Mouse (Mus musculus): ENCODE results near the gene Itch. TPM values are rescaled to one million over a fixed set of nuclear protein-coding genes. Genes with fewer than 3 reads are reported as not detected.
A peak's percentile ranks its signal among the peaks of the same experiment; 100 is the strongest.

The Itch gene
- polyA plus RNA-seq, 1 experiment from 2014 or later = 19.7 TPM

DNA sequence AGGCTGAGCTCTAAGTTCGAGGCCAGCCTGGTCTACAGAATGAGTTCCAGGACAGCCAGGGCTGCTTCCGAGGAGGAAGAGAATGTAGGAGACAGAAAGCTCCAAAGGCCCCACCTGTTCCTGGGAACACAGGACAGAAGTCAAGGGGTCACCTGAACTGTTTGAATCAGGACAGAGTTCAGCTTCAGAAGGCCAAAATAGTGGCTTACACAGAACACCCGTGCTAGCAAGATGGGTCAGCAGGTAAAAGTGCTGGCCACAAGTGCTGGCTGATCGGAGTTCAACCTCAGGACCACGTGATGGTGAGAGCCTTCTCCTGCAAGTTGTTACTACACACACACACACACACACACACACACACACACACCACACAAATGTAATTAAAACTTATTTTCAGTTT is 133.6 kb downstream of the Itch start:
- no peak overlapping the region for H3K4me3 ChIP-seq (ENCODE audit: low read depth, low read length)
- H3K9me3 ChIP-seq (replicated peaks; ENCODE audit: control insufficient read depth, low read length) = no peaks in the 10 kb centered on the region
- no peaks in the 10 kb centered on the region for H3K27me3 ChIP-seq (ENCODE audit: control insufficient read depth, insufficient read depth, low read depth, low read length)
- no peak overlapping the region for H3K9ac ChIP-seq (ENCODE audit: low read depth, low read length)
- no peaks in the 10 kb centered on the region for H3K4me1 ChIP-seq (ENCODE audit: control insufficient read depth, low read depth, low read length)
- ATAC-seq (ENCODE audit: low read depth) = peak; percentile 54; the same call in 1 of the 2 replicates
- no peaks in the 10 kb centered on the region for H3K36me3 ChIP-seq (ENCODE audit: control insufficient read depth, insufficient read depth)
- no peak overlapping the region for H3K27ac ChIP-seq (ENCODE audit: low read length)
- WGBS (ENCODE audit: insufficient replicate concordance) = 61% methylated on average over 5 of the region's 5 CpGs
- H3K4me2 ChIP-seq (ENCODE audit: low read depth, low read length) = no peak overlapping the region

DNA sequence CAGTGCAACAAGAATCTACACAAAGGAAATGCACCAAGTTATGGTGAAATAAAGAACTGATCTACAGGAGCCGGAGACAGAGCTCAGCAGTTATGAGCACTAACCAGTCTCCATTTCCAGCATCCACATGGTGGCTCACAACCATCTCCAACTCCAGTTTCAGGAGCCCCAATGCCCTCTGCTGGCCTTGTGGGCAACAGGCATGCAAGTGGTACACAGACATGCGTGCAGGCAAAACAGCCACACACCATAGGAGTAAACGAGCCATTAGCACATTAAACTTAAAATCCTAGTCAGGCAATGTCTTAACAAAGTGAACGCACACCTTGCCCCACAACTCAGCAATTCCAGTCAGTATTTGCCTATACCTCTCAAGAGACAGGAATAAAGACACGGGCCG is 138.6 kb downstream of the Itch start:
- Histone ChIP-seq H3K9ac (ENCODE audit: low read depth, low read length) (no peak overlapping the region), H3K4me2 (ENCODE audit: low read depth, low read length) (no peak overlapping the region), H3K4me1 (ENCODE audit: control insufficient read depth, low read depth, low read length) (peaks cover 5% of the 10 kb centered on the region), H3K9me3 (replicated peaks; ENCODE audit: control insufficient read depth, low read length) (no peaks in the 10 kb centered on the region), H3K36me3 (ENCODE audit: control insufficient read depth, insufficient read depth) (no peaks in the 10 kb centered on the region), H3K27me3 (ENCODE audit: control insufficient read depth, insufficient read depth, low read depth, low read length) (no peaks in the 10 kb centered on the region), H3K4me3 (ENCODE audit: low read depth, low read length) (no peak overlapping the region), H3K27ac (ENCODE audit: low read length) (no peak overlapping the region)
- no peak for ATAC-seq (ENCODE audit: low read depth)
- 73% methylated on average over 6 of the region's 6 CpGs for WGBS (ENCODE audit: insufficient replicate concordance)

DNA sequence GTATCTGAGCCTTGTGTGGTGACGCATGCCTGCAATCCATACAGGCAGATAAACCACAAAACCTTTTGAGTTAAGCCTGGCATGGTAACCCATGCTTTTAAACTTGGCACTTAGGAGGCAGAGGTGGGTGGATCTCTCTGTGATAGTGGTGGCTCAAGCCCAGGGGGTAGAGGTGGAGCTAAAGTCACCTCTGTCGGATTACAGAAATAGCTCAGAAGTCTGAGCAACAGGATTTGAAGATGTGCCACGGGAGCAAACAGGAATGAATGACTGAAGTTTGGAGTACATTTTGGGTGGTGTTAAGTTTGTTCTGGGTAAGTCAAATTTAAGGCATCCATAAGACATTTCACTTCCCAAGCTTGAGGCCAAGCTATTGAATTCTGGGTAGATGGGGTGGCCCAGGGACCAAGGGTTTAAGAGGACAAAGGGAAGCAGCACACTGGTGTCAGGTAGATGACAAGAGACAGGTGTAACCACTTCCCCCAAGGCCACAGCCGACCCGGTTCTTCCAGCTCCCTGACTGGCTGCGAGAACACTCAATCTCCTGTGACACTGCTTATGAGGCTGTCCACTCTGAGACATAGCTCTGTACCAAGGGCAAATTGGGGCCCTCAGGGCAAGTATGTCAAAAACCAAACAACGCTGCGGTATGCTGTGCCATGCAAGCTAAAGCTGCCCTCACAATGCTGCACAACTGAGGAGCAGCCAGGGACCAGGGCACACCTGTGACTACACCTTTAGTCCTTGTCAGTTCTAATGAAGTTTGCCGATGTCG is 139.3 kb downstream of the Itch start:
- Histone ChIP-seq H3K27ac (ENCODE audit: low read length) (no peak overlapping the region), H3K9ac (ENCODE audit: low read depth, low read length) (no peak overlapping the region), H3K4me3 (ENCODE audit: low read depth, low read length) (no peak overlapping the region), H3K27me3 (ENCODE audit: control insufficient read depth, insufficient read depth, low read depth, low read length) (no peaks in the 10 kb centered on the region), H3K4me1 (ENCODE audit: control insufficient read depth, low read depth, low read length) (peaks cover 10% of the 10 kb centered on the region), H3K9me3 (replicated peaks; ENCODE audit: control insufficient read depth, low read length) (no peaks in the 10 kb centered on the region), H3K36me3 (ENCODE audit: control insufficient read depth, insufficient read depth) (no peaks in the 10 kb centered on the region), H3K4me2 (ENCODE audit: low read depth, low read length) (no peak overlapping the region)
- 65% methylated on average over 10 of the region's 10 CpGs for WGBS (ENCODE audit: insufficient replicate concordance)
- no peak for ATAC-seq (ENCODE audit: low read depth)

DNA sequence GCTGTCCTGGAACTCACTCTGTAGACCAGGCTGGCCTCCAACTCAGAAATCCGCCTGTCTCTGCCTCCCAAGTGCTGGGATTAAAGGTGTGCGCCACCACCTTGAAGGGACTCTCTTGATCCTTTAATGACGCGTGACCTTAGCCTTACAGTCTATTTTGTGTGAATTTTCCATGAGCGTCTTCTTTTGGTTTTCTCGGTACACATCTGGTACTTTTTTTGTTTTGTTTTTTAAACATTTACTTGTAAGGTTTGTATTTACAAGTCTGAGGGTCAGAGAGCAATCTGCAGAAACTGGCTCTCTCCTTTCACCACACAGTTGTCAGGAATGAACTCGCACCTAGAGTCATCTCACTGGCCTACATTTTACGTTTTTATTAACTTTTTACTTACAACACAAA is 140.3 kb downstream of the Itch start:
- H3K36me3 ChIP-seq (ENCODE audit: control insufficient read depth, insufficient read depth) = no peaks in the 10 kb centered on the region
- H3K4me3 ChIP-seq (ENCODE audit: low read depth, low read length) = no peak overlapping the region
- 71% methylated on average over 8 of the region's 8 CpGs for WGBS (ENCODE audit: insufficient replicate concordance)
- H3K27me3 ChIP-seq (ENCODE audit: control insufficient read depth, insufficient read depth, low read depth, low read length) = no peaks in the 10 kb centered on the region
- H3K9me3 ChIP-seq (replicated peaks; ENCODE audit: control insufficient read depth, low read length) = no peaks in the 10 kb centered on the region
- H3K9ac ChIP-seq (ENCODE audit: low read depth, low read length) = no peak overlapping the region
- no peak for ATAC-seq (ENCODE audit: low read depth)
- H3K27ac ChIP-seq (ENCODE audit: low read length) = no peak overlapping the region
- peaks cover 10% of the 10 kb centered on the region for H3K4me1 ChIP-seq (ENCODE audit: control insufficient read depth, low read depth, low read length)
- H3K4me2 ChIP-seq (ENCODE audit: low read depth, low read length) = no peak overlapping the region

DNA sequence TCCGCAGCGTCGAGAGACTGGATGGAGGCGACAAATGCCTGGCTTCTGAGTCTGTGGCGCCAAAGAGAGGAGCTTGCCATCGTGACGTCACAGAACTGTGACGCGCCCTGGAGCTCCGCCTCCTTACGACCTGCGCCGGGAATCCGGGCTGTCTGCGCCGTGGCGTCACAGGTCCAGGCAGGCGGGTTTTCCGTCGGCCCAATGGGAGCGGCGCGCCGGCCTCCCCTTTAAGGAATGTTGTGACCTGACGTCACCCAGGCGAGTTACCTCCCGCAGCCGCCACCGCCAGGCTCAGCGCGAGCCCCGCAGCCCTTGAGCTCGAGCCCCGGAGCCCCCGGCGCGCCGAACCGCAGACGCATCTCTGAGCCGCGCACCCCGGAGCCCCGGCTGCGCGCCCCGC is 142.9 kb downstream of the Itch start, which contains the start of gene Map1lc3a:
Gene Map1lc3a, plus strand, starts transcription at position 103 of the 400 bp plus-strand sequence.
- Histone ChIP-seq H3K4me3 (ENCODE audit: low read depth, low read length) (peak within 1 kb of the TSS; percentile 88), H3K4me2 (ENCODE audit: low read depth, low read length) (peak within 1 kb of the TSS; percentile 95), H3K27ac (ENCODE audit: low read length) (peak within 1 kb of the TSS; percentile 57), H3K9me3 (replicated peaks; ENCODE audit: control insufficient read depth, low read length) (no peaks in the 10 kb centered on the region), H3K27me3 (ENCODE audit: control insufficient read depth, insufficient read depth, low read depth, low read length) (no peaks in the 10 kb centered on the region), H3K9ac (ENCODE audit: low read depth, low read length) (peak within 1 kb of the TSS; percentile 83), H3K36me3 (ENCODE audit: control insufficient read depth, insufficient read depth) (no peaks in the 10 kb centered on the region), H3K4me1 (ENCODE audit: control insufficient read depth, low read depth, low read length) (peaks cover 10% of the 10 kb centered on the region)
- ATAC-seq (ENCODE audit: low read depth) = peak; percentile 89
- WGBS (ENCODE audit: insufficient replicate concordance) = 2% methylated on average over 38 of the region's 47 CpGs

Other genes starting within 250 kb of the Itch start
- 52.8 and 61.4 TPM in 2 replicates for gene Eif2s2, start 240.6 kb upstream of the Itch start, polyA plus RNA-seq (2015; fragmentation: Nextera tagmentation; extraction: Ambion mirVana)
- gene Gm14226, start 115.2 kb upstream of the Itch start, polyA plus RNA-seq (2015; fragmentation: Nextera tagmentation; extraction: Ambion mirVana) = 0.26 and 0.30 TPM in 2 replicates
- 69.8 and 77.7 TPM in 2 replicates for gene Ahcy, start 59.0 kb upstream of the Itch start, polyA plus RNA-seq (2015; fragmentation: Nextera tagmentation; extraction: Ambion mirVana)
- gene Dynlrb1, start 103.0 kb downstream of the Itch start, polyA plus RNA-seq (2015; fragmentation: Nextera tagmentation; extraction: Ambion mirVana) = 111 TPM in 2 replicates
- 20.6 and 25.9 TPM in 2 replicates for gene Map1lc3a, start 142.8 kb downstream of the Itch start, polyA plus RNA-seq (2015; fragmentation: Nextera tagmentation; extraction: Ambion mirVana)
- gene Pigu, start 223.9 kb downstream of the Itch start, polyA plus RNA-seq (2015; fragmentation: Nextera tagmentation; extraction: Ambion mirVana) = 20.6 and 22.1 TPM in 2 replicates
- gene Trp53inp2, start 247.6 kb downstream of the Itch start, polyA plus RNA-seq (2015; fragmentation: Nextera tagmentation; extraction: Ambion mirVana) = 4.4 and 5.7 TPM in 2 replicates

All from liver, embryonic 16.5 days (tissue).